In genomic region chr11:60165076-60165475, GRCm38 (mm10) we compare ENCODE assay signal across 10 mouse cellular contexts. TPM values are rescaled to one million over a fixed set of nuclear protein-coding genes. Genes with fewer than 3 reads are reported as not detected.
A peak's percentile ranks its signal among the peaks of the same experiment; 100 is the strongest.
DNase-seq lines count a peak whose midpoint lies in the region; ATAC-seq and TF ChIP-seq lines count a peak whose summit lies in the region.
"Had no signal": no experiment of that assay in that cellular context is flagged by ENCODE, and none has a peak within 500 bp of the region (broad histone marks: within the 10 kb centered on the region; RNA-seq: fewer than 3 reads in every experiment).

No protein-coding gene starts in this region.

- H3K4me2 ChIP-seq in neural tube, embryonic 11.5 days (ENCODE audit: low read depth) = no peak overlapping the region
- H3K4me2 ChIP-seq in neural tube, embryonic 15.5 days = no peak overlapping the region
- H3K4me2 ChIP-seq in hindbrain, embryonic 16.5 days (ENCODE audit: low read length) = no peak overlapping the region
- no peak overlapping the region for H3K4me2 ChIP-seq in midbrain, embryonic 15.5 days
- H3K4me2 ChIP-seq: liver, embryonic 12.5 days had no signal

- ATAC-seq in neural tube, embryonic 11.5 days (ENCODE audit: insufficient read depth, low FRiP score, low TSS enrichment) = no peak
- ATAC-seq in neural tube, embryonic 15.5 days (ENCODE audit: low FRiP score) = no peak
- peak; percentile 19; the same call in 1 of the 2 replicates for ATAC-seq in hindbrain, embryonic 16.5 days
- no peak for ATAC-seq in midbrain, embryonic 15.5 days (replicated peaks)
- ATAC-seq: liver, embryonic 12.5 days had no signal

- peaks cover 21% of the 10 kb centered on the region for H3K4me1 ChIP-seq in neural tube, embryonic 11.5 days (ENCODE audit: control insufficient read depth, insufficient read depth, low read length)
- H3K4me1 ChIP-seq in neural tube, embryonic 15.5 days = peaks cover 83% of the 10 kb centered on the region
- peaks cover 49% of the 10 kb centered on the region for H3K4me1 ChIP-seq in hindbrain, embryonic 16.5 days (ENCODE audit: control insufficient read depth, insufficient read depth, low read depth, low read length)
- peaks cover 89% of the 10 kb centered on the region for H3K4me1 ChIP-seq in midbrain, embryonic 15.5 days

- peak; percentile 77 for DNase-seq in gastrocnemius, adult 2 months
- no peak for DNase-seq in gastrocnemius, postnatal 36 days
- DNase-seq in neural tube, embryonic 11.5 days (ENCODE audit: low spot score) = peak; percentile 33
- no peak for DNase-seq in spleen, postnatal 4 days (ENCODE audit: low spot score in 2 of 2)
- no peak for DNase-seq in spleen, adult 12 weeks (ENCODE audit: low spot score)

- H3K27me3 ChIP-seq in neural tube, embryonic 11.5 days (ENCODE audit: control insufficient read depth, insufficient read depth, low read length) = no peaks in the 10 kb centered on the region
- H3K27me3 ChIP-seq in neural tube, embryonic 15.5 days (replicated peaks) = no peaks in the 10 kb centered on the region
- H3K27me3 ChIP-seq in hindbrain, embryonic 16.5 days (replicated peaks; ENCODE audit: control insufficient read depth, insufficient read depth, low read length) = no peaks in the 10 kb centered on the region
- H3K27me3 ChIP-seq in midbrain, embryonic 15.5 days (replicated peaks) = no peaks in the 10 kb centered on the region
- H3K27me3 ChIP-seq: CH12.LX; liver, embryonic 12.5 days had no signal

- no peaks in the 10 kb centered on the region; the same call in none of the 2 replicates for H3K36me3 ChIP-seq in neural tube, embryonic 11.5 days (ENCODE audit: control insufficient read depth, insufficient read depth, low read length)
- no peaks in the 10 kb centered on the region for H3K36me3 ChIP-seq in neural tube, embryonic 15.5 days
- H3K36me3 ChIP-seq in hindbrain, embryonic 16.5 days (ENCODE audit: control insufficient read depth, insufficient read depth, low read length) = no peaks in the 10 kb centered on the region
- H3K36me3 ChIP-seq in midbrain, embryonic 15.5 days (replicated peaks) = no peaks in the 10 kb centered on the region

- peak overlapping the region; percentile 9 for H3K27ac ChIP-seq in gastrocnemius, adult 2 months
- H3K27ac ChIP-seq in neural tube, embryonic 11.5 days (ENCODE audit: low read depth, low read length) = no peak overlapping the region
- H3K27ac ChIP-seq in neural tube, embryonic 15.5 days (replicated peaks) = no peak overlapping the region
- no peak overlapping the region for H3K27ac ChIP-seq in hindbrain, embryonic 16.5 days (ENCODE audit: low read depth, low read length)
- H3K27ac ChIP-seq in midbrain, embryonic 15.5 days = no peak overlapping the region
- H3K27ac ChIP-seq: liver, embryonic 12.5 days had no signal

- 48% methylated on average over 5 of the region's 5 CpGs for WGBS in neural tube, embryonic 11.5 days
- WGBS in neural tube, embryonic 15.5 days = 47% methylated on average over 5 of the region's 5 CpGs
- 36% methylated on average over 5 of the region's 5 CpGs for WGBS in hindbrain, embryonic 16.5 days
- 50% methylated on average over 5 of the region's 5 CpGs for WGBS in midbrain, embryonic 15.5 days

- no peak for TF ChIP-seq CTCF in gastrocnemius, adult 2 months (IDR thresholded peaks at IDR 0.05)

- H3K4me3 ChIP-seq in gastrocnemius, adult 2 months = no peak overlapping the region
- no peak overlapping the region for H3K4me3 ChIP-seq in neural tube, embryonic 11.5 days (ENCODE audit: low read depth, low read length)
- no peak overlapping the region for H3K4me3 ChIP-seq in neural tube, embryonic 15.5 days (replicated peaks)
- H3K4me3 ChIP-seq in hindbrain, embryonic 16.5 days (ENCODE audit: low read length) = no peak overlapping the region
- H3K4me3 ChIP-seq in midbrain, embryonic 15.5 days = no peak overlapping the region
- H3K4me3 ChIP-seq: liver, embryonic 12.5 days had no signal

- no peaks in the 10 kb centered on the region for H3K9me3 ChIP-seq in neural tube, embryonic 11.5 days (ENCODE audit: control insufficient read depth, low read length)
- H3K9me3 ChIP-seq in neural tube, embryonic 15.5 days (replicated peaks) = no peaks in the 10 kb centered on the region
- no peaks in the 10 kb centered on the region for H3K9me3 ChIP-seq in hindbrain, embryonic 16.5 days (ENCODE audit: control insufficient read depth, low read length)
- H3K9me3 ChIP-seq in midbrain, embryonic 15.5 days = no peaks in the 10 kb centered on the region
- H3K9me3 ChIP-seq: liver, embryonic 12.5 days had no signal

- intact Hi-C loops in gastrocnemius, adult 2 months (cut with DNase I) = no loop called here
- intact Hi-C loops in gastrocnemius, postnatal 36 days (cut with DNase I) = no loop called here

- H3K9ac ChIP-seq in neural tube, embryonic 11.5 days (ENCODE audit: low read length) = no peak overlapping the region
- H3K9ac ChIP-seq in neural tube, embryonic 15.5 days (replicated peaks) = no peak overlapping the region
- no peak overlapping the region for H3K9ac ChIP-seq in hindbrain, embryonic 16.5 days (ENCODE audit: low read depth, low read length)
- H3K9ac ChIP-seq in midbrain, embryonic 15.5 days = no peak overlapping the region
- H3K9ac ChIP-seq: liver, embryonic 12.5 days had no signal

RNA-seq across cellular contexts. Expression of gene Srebf1, which starts 57.3 kb away (rescaled TPM):
- total RNA-seq in gastrocnemius, adult 2 months (2021) = 10 to 100 TPM; 27.5 to 43.4 TPM
- 10 to 100 TPM; 18.4 to 21.0 TPM for total RNA-seq in gastrocnemius, postnatal 36 days (2021)
- polyA plus RNA-seq in neural tube, embryonic 11.5 days (2014; fragmentation: Nextera tagmentation; extraction: Ambion mirVana) = 53.3 and 54.7 TPM in 2 replicates
- polyA plus RNA-seq in neural tube, embryonic 15.5 days (2015; fragmentation: Nextera tagmentation; extraction: Ambion mirVana) = 44.2 and 50.0 TPM in 2 replicates
- 42.5 and 44.8 TPM in 2 replicates for polyA plus RNA-seq in hindbrain, embryonic 16.5 days (2015; fragmentation: Nextera tagmentation; extraction: Ambion mirVana)
- 37.0 and 38.3 TPM in 2 replicates for polyA plus RNA-seq in midbrain, embryonic 15.5 days (2015; fragmentation: Nextera tagmentation; extraction: Ambion mirVana)

Comparison
In these comparisons a context has a peak if more than half of its experiments do, and no peak if none do; other contexts are left out.
1. DNase-seq: peak in gastrocnemius, adult 2 months (single experiment) and neural tube, embryonic 11.5 days (single experiment); none in gastrocnemius, postnatal 36 days (0 of 2), spleen, postnatal 4 days (0 of 2) and spleen, adult 12 weeks (single experiment).